Mouse (Mus musculus) embryonic fibroblast, embryonic 13.5 days (primary cell): Measurements from ENCODE around the gene E2f2. TPM values are rescaled to one million over a fixed set of nuclear protein-coding genes. Genes with fewer than 3 reads are reported as not detected.

Experiments used
- H3K27ac ChIP-seq: 2 replicates; pipeline ENCODE4 v1.5.1; 2012; ENCODE audit warnings: low read length, control low read depth, inconsistent platforms; ENCODE audit not compliant: insufficient read depth
- H3K4me1 ChIP-seq: 2 replicates; pipeline ENCODE4 v1.6.1; 2011; ENCODE audit warnings: low read length; ENCODE audit not compliant: control insufficient read depth, insufficient read depth
- H3K4me3 ChIP-seq: 2 replicates; pipeline ENCODE4 v1.5.1; 2011; ENCODE audit warnings: mild to moderate bottlenecking, control low read depth, low read length; ENCODE audit not compliant: insufficient read depth
- CTCF ChIP-seq: IDR thresholded peaks from 2 replicates; pipeline ENCODE4 v1.5.1; 2011; ENCODE audit warnings: mild to moderate bottlenecking, control low read depth, low read length, moderate library complexity, borderline replicate concordance; ENCODE audit not compliant: insufficient read depth
- POLR2A ChIP-seq: IDR thresholded peaks from 2 replicates; pipeline ENCODE4 v1.6.1; 2011; ENCODE audit warnings: low read depth, mild to moderate bottlenecking, control low read depth, low read length, moderate library complexity
- polyA plus RNA-seq: library from polyadenylated mRNA; stranded (reverse); fragments of >200 nt; gene quantifications from 2 replicates; pipeline ENCODE4 v1.2.4, GENCODE M21; 2011; ENCODE audit warnings: low read depth; ENCODE audit not compliant: missing spikeins, insufficient read length

The E2f2 gene
- polyA plus RNA-seq, 1 experiment = 1.1 TPM

DNA sequence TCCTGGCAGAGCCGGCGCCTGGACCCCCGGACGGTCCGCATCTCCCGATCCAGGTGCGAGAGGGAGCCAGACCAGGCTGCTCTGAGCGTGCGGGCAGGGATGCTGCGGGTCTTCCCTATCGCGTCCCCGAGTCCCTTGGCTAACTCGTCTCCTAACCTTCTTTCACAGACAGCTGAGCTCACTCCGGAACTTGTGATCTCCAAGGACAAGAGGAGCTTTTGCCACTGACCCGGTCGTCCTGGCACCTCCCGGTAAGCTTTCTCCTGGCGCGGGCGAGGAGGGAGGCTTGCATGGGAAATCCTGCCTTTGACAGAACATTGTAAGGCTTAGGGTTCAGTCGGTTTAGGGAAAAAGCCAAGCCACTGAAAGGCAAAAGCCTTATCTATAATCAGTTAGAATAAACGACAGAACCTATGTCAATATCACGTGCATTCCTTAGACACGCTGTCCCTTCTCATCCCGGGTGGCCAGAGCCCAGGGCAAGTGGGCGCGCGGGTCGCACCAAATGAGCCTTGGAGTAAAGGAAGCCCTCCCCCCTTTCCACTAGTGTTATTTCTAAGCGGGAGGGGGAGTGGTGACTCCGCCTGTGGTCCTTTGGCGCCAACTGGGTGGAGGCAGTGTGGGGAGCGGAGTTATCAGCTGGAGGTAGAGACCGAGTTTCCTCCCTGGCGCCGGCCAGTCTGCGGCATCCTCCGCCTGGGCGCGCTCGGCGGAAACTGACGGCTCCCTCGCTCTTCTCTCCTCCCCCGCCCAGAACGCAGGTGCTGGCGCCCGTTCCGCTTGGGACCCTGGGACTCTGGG, 27.9 kb upstream of the E2f2 start:
- no peak for TF ChIP-seq CTCF
- TF ChIP-seq POLR2A = peak; percentile 30; the same call in 1 of the 2 replicates
- Histone ChIP-seq H3K4me3 (peak overlapping the region; percentile 68), H3K27ac (peak overlapping the region; percentile 93), H3K4me1 (peaks cover 28% of the 10 kb centered on the region)

- peak overlapping the region; percentile 93 for H3K27ac ChIP-seq
- H3K4me3 ChIP-seq = peak overlapping the region; percentile 68
- peaks cover 24% of the 10 kb centered on the region for H3K4me1 ChIP-seq
- TF ChIP-seq POLR2A (no peak; the same call in 1 of the 2 replicates), CTCF (no peak)
Measured at GRCm38 (mm10) chr4:136144927-136145292, 27.3 kb upstream of the E2f2 start.

DNA sequence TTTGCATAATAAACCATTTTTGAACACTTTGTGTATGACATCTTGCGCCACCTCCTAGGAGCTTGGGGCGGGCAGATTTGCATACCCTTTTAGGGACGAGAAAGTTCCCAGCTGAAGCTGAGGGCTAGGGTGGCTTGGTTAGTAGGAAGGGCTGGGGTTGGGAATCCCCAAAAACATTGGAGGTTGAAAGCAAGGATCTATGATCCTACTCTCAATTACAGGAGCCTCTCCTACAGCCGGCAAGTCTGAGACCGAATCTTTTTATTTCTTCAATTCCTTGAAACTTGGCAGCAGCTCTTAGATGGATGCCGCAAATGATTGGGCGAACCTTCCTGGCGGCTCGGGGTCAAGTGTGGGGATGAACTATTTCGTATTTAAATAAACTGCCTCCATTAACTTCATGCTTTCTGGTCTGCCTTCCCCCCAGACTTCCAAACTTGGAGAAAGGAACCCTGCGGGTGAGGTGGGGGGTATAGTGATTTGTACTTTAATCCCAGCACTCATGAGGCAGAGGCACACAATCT, 26.8 kb upstream of the E2f2 start:
- Histone ChIP-seq H3K27ac (peak overlapping the region; percentile 93), H3K4me1 (peaks cover 24% of the 10 kb centered on the region), H3K4me3 (peak overlapping the region; percentile 68)
- no peak; the same call in 1 of the 2 replicates for TF ChIP-seq POLR2A
- no peak for TF ChIP-seq CTCF

GRCm38 (mm10) chr4:136145991-136146711, 26.0 kb upstream of the E2f2 start:
- Histone ChIP-seq H3K4me3 (peak overlapping the region; percentile 68), H3K27ac (peak overlapping the region; percentile 93), H3K4me1 (peaks cover 20% of the 10 kb centered on the region)
- no peak for TF ChIP-seq CTCF
- peak; percentile 76 for TF ChIP-seq POLR2A

DNA sequence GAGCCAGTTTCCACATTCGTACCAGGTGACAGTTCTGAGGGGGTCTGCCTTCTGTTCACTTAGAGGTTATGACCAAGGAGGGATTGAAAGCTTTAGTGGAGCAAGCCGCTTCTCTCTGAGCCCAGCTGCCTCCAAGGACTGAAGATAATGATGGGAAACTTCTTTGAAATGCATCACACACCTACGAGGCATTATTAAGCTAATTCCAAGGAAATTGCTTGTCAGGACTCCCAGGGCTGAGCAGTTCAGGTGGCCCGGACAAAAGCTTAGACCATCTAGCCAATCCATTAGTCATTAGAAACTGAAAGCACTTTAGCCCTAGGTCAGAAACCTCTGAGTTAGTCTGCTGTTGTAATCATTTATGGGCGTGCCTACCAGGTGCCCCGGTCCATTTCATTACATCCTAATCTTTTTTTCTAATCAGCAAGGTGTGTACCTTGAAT, 25.5 kb upstream of the E2f2 start:
- Histone ChIP-seq H3K27ac (peak overlapping the region; percentile 93), H3K4me1 (peaks cover 18% of the 10 kb centered on the region), H3K4me3 (peak overlapping the region; percentile 1; the same call in 1 of the 2 replicates)
- TF ChIP-seq CTCF (no peak), POLR2A (peak; percentile 71; the same call in 1 of the 2 replicates)

DNA sequence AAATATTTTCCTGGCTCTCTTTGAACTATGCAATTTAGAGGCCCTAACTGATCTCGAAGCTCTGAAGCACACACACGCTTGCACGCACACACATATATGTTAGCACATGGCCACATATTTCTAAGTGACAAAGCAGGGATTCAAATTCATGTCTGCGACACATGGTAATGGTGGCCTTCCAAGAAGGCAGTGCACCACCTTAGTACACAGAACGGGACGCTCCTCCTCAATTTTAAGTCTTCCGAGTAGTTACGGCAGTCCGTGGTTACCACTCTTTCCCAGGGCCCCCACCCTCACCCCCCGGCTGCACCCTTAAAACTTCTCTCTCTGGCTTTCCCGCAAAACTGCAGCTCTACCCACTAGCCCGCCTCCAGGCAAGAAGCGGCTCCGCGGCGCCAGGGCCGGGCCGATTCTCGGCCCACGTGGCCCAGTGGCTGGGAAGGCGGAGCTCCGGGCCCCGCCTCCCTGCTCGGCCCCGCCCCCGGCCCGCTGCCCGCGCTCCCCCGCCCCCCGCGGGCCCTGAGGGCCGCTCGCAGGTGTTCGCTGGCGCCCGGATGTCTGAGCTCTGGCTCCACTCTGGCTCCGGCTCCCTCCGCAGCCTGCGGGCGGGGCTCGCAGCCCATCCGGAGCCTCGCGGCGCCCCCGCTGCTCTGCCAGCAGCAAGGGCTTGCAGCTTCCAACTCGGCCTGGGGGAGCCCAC, 24.6 kb upstream of the E2f2 start:
- Histone ChIP-seq H3K4me3 (peak overlapping the region; percentile 21), H3K4me1 (peaks cover 10% of the 10 kb centered on the region), H3K27ac (peak overlapping the region; percentile 93)
- peak; percentile 69 for TF ChIP-seq POLR2A
- no peak for TF ChIP-seq CTCF

DNA sequence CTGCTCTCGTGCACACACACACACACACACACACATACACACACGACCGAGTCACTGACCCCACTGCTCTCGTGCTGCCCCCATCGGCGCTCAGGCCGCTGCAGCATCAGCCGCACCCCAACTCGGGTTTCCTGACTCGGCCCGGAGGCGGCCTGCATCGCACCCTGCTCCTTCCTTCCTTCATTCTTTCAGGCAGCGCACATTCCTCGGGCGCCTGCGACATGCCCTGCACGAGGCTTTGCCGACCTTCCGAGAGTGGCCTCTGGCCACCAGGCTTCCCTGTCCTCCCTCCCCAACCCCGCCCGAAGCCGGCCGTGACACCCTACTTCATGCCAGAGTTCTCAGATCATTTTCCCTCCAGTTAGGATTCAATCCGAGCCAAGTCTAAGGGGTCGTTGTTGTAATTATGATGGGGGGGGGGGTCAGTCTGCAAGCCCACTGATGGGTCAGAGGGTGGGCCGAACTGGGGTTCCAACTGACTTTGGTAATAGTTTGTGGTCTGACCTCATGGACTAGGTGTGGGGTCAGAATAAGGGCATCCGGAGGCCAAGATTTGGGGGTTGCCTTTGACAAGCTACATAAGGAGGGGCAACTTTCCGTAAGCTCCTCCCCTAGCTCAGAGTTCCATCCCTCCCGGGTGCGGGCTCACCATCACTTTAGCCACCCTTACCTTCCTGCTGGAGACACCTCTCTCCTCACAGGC, 23.7 kb upstream of the E2f2 start:
- H3K27ac ChIP-seq = peak overlapping the region; percentile 71
- H3K4me3 ChIP-seq = no peak overlapping the region
- peaks cover 8% of the 10 kb centered on the region for H3K4me1 ChIP-seq
- TF ChIP-seq CTCF = no peak
- TF ChIP-seq POLR2A = no peak

- H3K4me1 ChIP-seq = peaks cover 8% of the 10 kb centered on the region
- H3K27ac ChIP-seq = peak overlapping the region; percentile 71; the same call in 1 of the 2 replicates
- no peak overlapping the region for H3K4me3 ChIP-seq
- no peak for TF ChIP-seq POLR2A
- no peak for TF ChIP-seq CTCF
Measured at GRCm38 (mm10) chr4:136149045-136149379, 23.2 kb upstream of the E2f2 start.

- peaks cover 8% of the 10 kb centered on the region for H3K4me1 ChIP-seq
- no peak overlapping the region for H3K27ac ChIP-seq
- TF ChIP-seq CTCF (peak; percentile 81), POLR2A (no peak)
- no peak overlapping the region for H3K4me3 ChIP-seq
Measured at GRCm38 (mm10) chr4:136149734-136150133, 22.5 kb upstream of the E2f2 start.
